Mouse (Mus musculus) cerebellum, adult 9-10 months (tissue): ENCODE measurements around the gene Ccdc115.

ENCODE experiments used
- DNase-seq: peaks from one replicate; pipeline ENCODE4 v3.0.0; 2022

Gene Ccdc115

DNA sequence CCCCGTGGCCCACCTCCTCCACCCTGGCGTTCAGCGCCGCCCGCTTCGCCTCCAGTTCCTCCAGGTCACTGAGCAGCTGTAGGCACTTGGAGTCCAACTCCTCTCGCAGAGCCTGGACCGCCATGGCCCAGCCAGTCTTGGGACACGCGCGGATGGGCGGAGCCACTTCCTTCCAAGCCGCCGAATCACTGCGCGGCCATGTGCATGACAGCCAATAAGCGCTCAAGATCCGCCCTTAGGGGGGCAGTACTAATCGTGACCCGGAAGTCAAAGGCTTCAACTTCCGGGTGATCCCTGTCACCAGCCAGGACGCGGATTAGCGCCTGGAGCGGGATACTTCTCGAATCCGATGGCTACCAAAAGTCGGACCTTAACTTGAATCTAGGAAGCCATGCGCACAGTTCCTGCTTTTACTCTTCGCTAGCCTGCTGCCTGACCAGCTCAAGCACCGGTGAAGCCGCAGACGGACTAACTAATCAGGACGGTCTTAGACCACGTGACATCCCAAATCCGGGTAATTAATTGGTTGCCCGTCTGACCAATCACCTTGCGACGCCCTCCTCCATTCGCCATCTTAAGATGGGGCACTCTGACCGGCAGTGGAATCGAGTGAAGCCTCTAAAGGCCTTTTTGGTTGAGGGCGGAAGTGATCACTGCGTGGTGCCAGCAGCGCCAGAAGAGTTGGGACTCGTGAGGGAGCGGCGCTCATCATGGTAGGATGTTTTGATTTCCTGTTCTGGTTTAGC is at the start of gene Ccdc115, which contains the start of gene Imp4:
Gene Ccdc115, minus strand, starts transcription at position 458 of the 746 bp plus-strand sequence.
Gene Imp4, plus strand, starts transcription at position 637 of the 746 bp plus-strand sequence.
- DNase-seq = peak; percentile 98

DNA sequence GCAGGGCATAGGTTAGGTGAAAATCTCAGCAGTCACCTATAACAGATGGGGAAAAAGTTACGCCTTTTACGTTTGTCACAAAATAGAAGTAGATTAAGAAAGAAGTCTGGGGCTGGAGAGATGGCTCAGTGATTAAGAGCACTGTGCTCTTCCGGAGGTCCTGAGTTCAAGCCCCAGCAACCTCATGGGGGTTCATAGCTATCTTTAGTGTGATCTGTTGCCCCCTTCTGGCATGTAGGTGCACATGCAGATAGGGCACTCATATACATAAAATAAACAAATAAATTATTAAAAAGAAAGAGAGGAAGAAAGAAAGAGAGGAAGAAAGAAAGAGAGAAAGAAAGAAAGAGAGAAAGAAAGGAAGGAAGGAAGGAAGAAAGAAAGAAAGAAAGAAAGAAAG is 47.9 kb upstream of the Ccdc115 start:
- DNase-seq = no peak

DNA sequence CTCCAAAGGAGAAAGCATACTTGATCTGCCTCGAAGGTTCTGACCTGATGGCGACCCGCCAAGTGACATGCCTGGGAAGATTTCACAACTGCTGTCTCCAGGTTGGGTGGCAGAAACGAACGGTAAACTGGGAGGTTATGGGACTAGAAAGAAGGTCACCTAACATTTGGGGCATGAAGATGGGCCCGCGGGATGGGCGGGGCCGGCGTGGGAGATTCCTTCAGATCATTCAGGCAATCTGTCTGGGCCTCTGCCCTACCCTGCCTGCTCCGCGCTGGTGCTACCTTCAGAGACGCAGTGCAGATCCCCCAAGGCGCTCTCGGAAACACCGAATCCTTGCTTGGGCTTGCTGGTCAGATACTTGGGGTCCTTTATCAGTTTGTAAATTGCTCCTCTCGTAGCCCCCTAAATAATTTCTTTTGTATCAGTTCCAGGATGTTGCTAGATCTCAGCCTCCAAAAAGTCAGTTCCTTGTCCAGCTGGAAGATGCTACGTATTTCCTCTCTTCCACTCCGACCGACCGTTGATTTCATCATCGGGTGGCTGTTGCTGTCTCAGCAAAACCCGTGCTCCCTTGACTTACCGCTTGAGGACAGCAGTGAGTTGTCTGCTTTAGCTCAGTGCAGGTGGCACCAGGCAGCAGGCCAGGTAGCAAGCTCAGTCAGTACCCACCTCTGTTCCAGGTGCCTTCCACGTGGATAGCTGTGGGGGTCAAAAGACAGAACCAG is 46.2 kb upstream of the Ccdc115 start:
- DNase-seq = peak; percentile 86

DNA sequence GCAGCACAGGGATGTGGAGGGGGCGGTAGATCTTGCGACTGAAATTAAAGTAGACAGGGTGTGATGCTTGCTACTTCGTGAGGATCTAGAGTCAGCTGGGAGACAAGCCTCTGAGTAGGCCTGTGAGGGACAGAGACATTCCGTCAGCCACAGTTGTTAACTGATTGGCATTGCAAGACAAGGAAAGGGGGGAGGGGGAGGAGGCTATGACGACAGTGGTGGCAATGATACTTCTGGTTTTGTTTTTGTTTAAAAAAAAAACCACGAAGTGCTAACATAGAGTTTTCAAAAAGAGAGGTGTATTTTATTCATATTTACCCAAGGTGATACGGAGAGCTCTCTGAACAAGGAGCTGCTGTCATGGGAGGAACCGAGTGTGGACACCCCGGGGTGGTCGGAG is 45.0 kb upstream of the Ccdc115 start:
- DNase-seq = peak; percentile 14

DNA sequence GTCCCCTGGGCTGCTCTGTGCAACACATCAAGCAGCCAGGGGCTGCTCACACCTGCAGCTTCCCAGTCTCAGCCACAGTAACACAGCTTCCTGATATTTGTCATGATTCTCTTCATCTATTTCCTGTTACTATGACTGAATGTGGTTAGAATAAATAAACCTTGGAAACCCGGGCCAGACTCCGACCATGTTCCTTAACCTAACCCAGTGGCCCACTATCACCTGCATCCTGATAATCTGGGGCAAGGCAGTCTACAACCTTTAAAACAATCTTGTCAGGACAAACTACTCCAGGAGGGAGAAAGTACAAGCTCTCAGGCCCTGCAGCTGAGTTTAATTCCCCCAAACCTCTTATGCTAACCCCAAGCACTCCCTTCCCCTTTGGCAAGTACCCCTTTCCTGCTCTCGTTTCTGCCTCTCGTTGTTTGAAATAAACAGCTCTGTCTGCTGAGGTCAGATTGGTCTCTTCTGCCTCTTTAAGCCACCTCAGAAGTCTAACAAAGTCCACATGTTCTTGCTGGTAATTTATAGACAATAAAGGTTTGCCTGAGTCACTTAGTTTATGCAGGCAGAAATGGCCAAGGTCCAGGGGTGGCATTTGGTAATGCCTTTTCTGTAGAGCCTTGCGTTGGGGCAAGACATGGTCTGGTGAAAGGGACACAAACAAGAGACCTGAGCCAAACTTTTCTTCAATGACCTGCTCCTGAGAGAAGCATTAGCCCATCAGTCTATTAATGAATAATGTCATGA is 42.6 kb upstream of the Ccdc115 start:
- no peak for DNase-seq

DNA sequence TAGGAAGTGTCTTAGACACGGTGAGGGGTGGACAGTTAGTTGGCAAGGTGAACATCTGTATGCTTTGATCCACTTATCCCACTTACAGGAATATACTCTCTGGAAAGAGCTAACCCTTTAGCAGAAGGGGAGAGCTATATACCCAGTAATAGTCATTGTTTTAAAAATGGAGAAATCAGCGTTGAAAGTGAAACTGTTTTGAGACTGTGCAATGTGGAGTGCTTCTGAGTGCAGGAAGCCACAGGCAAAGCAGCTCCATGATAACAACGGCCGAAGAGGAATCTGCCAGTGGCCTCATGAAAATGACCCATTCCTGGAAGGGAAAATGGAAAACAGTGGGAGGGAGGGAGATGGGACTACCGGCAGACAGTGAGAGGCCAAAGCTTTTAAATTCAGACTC is 41.3 kb upstream of the Ccdc115 start:
- DNase-seq = no peak

DNA sequence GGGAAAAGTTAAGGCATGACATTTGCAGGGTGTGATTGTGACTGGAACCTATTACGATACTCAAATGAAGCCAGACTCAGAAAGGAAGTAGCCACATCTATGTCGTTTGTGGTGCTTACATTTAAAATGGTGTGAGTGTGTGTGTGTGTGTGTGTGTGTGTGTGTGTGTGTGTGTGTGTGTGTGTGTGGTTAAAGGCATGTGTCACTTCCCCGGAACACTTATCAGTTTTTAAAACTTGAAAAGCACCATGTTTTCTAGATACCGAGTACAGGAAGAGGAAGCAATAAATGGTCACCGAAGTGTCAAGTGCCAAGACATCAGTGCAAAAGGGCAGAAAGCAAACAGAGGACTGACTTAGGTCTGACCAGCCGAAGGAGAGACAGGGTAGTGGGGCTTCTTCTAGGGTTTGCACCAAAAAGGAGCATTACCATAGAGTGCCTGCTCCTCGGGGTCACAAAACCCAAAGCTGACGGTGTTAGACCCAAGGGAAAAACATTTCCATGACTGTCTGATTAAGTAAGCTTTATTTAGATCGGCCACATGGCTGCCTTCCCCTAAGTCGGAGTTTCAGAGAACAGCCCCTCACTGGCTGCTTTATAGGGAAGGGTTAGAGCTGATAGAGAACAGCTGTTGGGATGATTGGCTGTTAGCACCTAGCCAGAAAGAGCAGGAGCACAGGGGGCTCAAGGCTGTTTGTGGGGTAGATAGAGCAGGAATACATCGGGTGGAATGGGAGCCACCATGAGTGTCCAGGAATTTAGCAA is 39.6 kb upstream of the Ccdc115 start:
- DNase-seq = no peak

DNA sequence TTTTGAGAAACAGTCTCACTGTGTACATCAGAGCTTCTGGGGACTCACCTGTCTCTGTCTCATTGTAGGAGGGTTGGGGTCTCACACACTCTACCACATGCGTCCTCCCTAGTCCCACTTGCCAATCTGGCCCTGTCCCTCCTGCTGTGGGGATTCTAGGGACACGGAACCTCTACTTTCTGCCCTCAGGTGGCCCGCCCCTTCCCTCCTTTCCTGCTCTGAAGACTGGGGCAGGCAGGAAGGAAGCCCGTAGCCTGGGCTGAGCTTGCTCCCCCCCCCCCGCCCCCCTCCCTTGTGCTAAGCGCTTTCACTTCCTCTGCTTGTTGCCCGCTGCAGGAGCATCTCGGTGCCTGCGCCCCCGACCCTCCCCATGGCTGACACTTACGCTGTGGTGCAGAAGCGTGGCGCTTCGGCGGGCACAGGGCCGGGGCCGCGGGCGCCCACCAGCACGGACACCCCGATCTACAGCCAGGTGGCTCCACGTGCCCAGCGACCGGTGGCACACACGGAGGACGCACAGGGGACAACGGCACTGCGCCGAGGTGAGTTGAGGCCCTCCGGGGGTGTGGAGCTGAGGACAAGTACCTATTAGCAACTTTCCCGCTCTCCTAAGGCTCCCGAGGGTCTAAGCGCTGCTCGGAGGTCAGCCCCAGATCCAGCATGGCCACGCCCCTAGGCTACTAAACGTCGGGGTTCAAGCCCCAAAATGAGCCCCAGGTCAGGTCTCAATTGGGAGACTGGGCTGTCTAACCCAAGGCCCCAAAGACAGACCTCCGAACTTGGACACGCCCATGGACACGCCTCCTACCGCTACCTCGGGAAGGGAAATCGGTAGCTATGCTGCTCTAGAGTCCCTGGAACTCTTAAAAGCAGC is 33.2 kb upstream of the Ccdc115 start:
- no peak for DNase-seq

DNA sequence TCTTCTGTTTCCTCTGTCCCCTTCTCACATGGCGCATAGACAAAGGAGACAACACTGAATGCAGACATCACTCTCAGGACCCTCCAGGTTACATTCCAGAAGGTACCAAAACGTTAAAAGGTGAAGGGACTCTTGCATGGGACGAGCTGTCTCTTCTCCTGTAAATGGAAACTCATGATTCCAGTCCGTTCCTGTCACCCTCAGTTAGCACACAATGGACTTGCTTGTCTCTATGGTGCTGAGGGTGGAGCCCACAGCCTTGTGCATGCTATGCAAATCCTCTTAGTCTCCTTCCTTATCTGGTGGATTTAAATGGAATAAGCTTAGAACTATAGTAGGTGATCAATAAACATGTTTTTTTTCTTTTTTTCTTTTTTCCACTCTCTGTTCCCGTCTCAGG is 30.3 kb upstream of the Ccdc115 start:
- DNase-seq = no peak

DNA sequence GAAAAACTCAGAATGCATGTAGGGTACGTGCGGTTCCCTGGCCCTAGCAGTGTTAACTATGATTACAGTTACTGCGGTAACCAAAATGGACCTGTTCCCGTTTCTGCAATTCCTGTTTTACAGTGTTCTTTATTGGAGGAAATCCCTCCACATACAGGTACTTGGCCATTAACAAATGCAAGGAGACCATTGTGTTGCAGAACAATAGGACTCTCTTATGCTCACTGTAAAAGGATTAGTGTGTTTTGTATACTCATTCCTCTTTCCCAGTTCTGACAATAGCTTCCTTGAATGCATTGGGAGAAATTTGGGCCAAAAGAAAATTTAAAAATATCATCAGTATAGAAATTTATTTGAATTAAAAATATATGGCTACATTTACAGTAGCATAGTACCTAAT is 29.0 kb upstream of the Ccdc115 start:
- no peak for DNase-seq

DNA sequence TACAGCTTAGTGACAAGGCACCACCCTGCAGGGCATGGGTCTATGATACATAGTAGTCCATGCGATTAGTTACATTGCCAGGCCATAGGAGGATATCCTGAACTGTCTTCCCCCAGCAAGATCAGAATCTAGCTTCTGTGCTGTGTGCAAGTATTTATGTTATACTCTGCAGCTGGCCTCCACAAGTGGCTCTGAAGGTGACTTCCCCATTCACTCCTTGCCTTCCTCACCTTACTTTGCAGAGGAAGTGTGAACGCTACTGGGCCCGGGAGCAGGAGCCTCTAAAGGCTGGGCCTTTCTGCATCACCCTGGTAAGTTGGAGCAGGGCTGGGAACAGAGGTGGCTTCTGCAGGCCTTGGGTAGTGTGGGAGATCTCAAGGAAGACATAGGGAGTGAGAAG is 28.6 kb upstream of the Ccdc115 start:
- no peak for DNase-seq

DNA sequence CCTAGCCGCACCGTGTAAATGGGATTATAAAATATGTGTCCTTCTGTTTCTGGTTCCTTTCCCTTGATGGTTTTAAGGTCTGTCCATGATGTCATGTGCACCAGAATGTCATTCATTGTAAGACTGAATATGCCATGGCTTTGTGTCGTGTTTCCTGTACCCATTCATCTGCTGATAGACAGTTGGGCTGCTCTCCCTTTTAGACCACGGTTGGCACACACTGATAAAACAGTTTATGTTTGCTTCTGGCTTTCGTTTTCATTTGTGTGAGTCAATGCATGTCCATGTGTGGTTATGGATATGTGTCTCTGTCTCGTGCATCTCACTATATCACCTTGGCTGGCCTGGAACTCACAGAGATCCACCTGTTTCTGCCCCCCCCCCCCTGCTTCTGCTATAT is 26.0 kb upstream of the Ccdc115 start:
- no peak for DNase-seq

DNA sequence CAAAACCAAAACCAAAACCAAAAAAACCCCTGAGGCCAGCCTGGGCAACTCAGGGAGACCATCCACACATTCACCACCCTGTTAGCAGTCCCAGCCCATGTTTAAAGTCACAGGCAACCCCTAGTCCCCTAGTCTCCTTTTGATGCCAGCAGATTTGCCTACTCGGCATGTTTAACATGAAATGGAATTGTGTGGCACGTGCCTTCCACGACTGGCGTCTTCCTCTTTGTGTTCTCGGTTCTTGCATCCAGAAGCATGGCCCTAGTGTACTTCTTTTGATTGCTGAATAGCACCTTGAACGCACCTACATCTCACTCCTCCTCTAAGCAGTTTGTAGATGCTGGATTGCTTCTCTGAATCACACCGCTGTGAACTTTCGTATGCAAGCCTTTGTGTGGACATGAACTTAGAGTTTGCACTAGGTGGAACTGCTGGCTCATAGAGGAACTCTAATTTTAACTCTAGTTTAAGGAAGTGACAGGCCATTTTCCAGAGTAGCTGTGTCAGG is 24.9 kb upstream of the Ccdc115 start:
- DNase-seq = no peak

DNA sequence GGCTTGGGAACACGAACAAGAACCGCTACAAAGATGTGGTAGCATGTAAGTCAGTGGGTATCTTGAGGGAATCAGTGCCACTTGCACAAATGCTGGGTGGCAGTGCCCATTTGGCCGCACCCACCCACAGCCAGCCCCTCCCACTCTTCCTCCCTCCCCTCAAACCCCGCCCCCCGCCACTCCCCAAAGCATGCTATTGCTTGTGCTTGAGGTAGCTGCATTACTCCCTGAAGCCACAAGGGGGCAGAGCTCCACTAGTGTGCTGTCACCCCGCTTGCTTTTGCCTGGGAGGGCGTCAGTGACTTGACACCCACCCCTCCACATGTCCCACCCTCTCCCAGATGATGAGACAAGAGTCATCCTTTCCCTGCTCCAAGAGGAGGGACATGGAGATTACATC is 23.3 kb upstream of the Ccdc115 start:
- peak; percentile 52 for DNase-seq

DNA sequence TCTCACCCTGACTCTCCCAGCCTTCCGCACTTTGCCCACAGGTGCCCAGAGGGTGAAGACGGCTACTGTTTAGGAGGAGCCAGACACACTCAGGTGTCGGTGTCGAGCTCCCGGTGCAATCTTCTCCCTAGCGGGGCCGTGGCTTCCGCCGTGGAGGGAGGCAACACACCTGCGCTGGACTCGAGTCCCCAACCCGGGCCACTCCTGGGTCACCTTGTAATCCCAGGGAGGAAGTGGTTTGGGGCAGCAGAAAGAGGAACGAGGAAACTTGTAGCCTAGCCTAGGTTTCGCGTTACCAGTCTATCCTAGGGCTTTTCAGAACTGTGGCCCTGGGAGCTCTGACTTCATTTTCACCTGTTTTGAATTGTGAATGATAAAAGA is 20.6 kb upstream of the Ccdc115 start:
- no peak for DNase-seq

DNA sequence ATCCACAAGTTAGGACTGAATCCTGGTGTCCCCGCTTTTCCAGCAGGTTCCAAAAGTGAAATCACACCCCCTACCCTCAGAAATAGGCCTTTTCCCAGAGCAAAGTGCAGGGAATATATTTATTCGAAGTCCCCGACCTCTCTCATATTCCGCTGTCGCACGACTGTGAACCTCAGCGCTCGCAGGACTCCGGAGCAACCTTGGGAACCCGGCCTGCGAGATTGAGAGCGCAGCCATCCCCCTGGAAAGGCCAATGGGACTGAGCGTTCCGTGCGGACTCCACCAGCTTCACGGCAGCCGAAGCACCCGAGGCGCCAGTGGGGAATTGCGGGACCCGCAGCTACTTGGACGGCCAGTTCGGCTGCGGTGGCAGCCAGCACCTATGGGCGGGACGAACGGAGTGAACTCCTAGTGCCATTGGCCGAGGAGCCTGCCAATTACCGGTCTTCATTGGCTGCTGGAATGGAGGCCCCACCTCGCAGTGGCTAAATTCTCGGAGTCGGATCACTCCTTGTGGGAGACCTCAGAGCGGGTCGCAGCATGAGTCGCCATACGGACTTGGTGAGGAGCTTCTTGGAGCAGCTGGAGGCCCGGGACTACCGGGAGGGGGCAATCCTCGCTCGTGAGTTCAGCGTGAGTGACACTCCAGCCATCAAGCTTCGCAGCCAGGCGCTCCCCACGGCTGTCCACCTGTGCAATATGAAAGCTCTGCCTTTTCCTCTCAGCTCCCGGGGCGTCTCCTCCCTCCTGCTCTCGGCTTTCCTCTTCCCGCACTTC is 20.0 kb upstream of the Ccdc115 start, which contains the start of gene Ptpn18:
Gene Ptpn18, plus strand, starts transcription at position 479 of the 777 bp plus-strand sequence.
- DNase-seq = peak; percentile 95

DNA sequence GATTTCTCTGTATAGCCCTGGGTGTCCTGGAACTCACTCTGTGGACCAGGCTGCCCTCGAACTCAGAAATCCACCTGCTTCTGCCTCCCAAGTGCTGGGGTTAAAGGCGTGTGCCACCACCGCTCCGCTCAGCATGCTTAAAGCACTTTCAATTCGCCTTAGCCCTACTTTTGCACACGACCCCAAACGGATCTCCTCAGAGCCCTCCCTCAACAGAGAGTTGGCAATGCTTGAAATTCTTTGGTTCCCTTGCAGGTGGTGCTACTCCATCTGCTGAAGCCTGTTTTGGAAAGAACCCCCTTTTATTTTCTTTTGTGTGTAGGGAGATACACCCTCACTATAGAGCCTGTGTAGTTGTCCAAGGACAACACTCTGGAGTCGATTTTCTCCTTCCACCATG is 19.0 kb upstream of the Ccdc115 start:
- DNase-seq = no peak

DNA sequence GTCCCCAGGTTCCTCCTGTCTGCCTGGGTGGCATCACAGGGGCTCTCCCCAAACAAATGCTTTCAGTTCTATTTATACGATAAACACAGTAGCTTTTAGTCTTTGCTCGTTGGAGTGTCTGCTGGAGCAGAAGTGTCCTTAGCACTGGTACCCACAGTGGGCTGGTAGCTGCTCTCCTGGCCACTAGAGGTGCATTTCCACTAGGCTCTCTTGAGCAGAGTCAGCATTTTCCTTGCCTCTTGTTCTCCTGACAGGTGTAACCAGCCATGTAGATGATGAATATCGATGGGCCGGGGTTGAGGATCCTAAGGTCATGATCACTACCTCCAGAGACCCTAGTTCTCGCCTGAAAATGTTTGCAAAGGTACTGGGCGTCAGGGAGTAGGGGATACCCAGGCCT is 3.7 kb upstream of the Ccdc115 start:
- no peak for DNase-seq

DNA sequence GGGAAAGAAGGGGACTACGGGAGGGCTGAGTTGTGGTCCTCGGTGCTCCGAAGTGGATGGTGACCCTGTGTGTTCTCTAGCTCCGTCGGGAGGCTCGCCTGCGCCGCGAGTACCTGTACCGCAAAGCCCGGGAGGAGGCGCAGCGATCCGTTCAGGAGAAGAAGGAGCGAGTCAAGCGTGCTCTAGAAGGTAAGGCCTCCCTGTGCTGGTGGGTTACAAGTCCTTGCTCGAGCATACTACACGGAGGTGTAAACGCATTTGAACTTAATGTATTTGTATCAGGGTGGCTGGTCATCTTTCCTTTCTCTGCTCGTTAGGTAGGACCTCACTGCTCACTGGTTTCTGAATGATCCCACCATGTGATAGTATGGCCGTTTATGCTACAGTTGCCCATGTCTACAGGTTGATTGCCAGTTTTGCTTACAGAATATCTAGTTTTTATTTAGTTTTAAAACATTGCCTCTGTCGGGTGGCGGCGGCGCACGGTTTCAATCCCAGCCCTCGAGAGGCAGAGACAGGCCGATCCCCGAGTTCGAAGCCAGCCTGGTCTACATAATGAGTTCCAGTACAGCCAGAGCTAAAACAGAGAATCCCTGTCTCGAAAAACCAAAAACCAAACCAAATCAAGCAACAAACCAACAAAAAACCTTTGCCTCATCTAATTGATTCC is 624 bp upstream of the Ccdc115 start:
- DNase-seq = no peak

DNA sequence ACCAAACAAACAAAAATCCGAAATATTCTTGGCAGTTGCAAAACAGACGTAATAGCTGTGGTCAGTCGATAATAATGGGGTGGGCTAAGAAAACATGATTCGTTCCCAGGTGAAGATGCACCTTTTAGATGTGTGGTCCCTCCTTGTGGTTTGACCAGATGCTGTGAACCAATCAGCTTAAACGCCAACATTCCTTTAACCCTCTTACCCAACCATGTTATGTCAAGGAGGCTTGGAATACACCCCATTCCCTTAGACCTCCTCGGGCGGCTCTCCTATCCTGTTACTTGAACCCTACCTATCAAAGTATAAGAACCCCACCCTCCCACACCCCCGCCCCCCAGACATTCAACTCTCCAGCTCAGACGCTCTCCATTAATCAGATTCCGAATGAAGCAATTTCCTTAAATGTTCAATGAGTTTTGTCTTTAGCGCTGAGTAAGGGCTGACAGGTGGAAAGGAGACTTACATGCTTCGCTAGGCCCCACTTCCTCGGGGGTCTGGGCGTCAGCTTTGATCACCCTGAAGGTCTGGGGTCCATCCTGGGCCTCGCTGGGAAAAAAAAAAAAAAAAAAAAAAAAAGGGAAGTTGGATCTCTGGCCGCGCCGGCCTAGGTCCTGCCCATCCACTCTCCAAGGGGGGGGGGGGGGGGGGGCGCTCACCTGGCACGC is 956 bp downstream of the Ccdc115 start:
- DNase-seq = peak; percentile 61
